Mouse (Mus musculus) frontal cortex, postnatal 36 days (tissue): ENCODE results near the gene Bax.
A peak's percentile ranks its signal among the peaks of the same experiment; 100 is the strongest.

ENCODE experiments used
- DNase-seq, 2 experiments: peaks; one replicate each; pipeline ENCODE4 v3.0.0; 2022; ENCODE audit warnings: low spot score in 2 of 2

Gene Bax

DNA sequence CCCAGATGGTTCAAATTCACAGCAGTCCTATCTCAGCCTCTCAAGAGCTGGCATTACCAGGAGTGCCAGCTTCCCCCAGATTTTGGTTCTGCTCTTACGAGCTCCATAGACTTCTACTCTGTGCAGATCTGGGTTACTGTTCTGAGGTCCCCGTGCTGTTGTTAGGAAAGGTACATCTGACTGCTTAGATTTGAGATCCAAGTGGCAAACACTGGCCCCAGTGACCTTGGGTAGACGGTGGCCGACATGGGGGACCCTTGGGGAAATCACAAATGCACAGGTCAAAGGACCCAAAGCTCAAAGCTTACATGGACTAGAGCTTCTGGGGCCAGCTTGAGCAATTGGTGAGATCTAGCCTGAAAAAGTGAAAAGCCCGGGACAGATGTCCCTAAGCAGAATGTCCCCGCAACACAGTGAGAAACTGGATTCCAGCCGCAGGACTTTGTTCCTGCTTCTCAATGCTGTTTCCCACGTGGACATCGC, 9.9 kb downstream of the Bax start:
- no peak for DNase-seq

DNA sequence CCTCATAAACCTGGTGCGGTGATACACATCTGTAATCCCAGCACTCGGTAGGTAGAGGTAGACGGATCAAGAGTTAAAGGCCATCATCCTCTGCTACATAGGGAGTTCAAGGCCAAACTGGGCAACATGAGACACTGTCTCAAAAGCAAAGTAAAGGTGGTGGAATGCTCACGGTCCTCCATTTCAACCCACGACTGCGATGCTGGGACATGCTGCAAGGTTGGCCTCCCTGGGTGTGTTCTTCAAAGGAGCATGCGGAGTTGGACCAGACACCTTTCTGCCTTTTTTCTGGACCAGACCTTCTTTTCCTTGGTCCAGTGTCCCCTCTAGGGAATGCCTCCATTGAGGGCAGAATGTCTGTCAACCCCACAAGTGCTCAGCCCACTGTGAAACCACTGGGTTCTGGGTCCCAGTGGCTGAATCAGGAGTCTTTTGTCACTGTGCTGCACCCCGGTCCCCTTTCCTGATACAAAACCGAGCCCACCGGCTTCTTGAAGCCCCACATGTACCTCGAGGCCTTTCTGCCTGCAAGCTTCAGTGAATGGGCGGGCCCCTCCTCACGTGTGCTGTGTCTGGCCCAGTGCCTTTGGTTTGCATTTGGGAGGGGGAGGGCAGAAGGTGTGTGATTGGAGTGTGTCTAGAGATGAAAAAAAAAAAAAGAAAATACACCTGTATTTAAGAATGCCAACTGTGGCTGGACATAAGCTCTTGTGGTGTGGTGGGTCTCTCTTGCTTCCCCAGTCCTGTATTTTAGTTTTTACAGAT, 10.6 kb downstream of the Bax start:
- no peak for DNase-seq

DNA sequence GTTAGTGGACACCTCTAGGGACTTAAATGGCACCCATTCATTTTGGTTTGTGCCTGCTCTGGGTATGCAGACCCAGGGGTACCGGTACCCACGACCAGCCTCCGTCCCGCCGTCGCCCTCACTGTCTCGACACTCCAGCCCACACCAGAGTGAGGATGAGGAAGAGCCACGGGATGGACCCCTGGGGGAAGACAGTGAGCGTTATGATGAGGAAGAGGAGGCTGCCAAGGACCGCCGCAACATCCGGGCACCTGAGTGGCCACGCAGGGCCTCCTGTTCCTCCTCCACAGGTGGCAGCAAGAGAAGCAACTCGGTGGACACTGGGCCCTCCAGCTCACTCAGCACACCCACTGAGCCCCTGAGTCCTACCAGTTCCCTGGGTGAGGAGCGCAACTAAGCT, 11.7 kb downstream of the Bax start:
- no peak for DNase-seq

GRCm38 (mm10) chr7:45451344-45451982, 15.2 kb downstream of the Bax start:
- DNase-seq = peak; percentile 91

DNA sequence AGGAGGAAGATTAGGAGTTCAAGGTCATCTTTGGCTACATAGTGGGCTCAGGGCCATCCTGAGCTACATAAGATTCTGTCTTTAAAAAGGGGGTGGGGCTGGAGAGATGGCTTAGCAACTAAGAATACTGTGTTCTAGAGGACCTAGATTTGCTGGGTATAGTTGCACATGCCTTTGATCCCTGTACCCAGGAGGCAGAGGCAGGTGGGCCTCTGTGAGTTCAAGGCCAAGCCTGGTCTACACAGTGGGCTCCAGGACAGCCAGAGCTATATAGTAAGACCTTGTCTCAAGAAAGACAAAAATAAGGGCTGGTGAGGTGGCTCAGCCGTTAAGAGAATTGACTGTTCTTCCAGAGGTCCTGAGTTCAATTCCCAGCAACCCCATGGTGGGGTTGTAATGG, 16.7 kb downstream of the Bax start:
- no peak for DNase-seq

DNA sequence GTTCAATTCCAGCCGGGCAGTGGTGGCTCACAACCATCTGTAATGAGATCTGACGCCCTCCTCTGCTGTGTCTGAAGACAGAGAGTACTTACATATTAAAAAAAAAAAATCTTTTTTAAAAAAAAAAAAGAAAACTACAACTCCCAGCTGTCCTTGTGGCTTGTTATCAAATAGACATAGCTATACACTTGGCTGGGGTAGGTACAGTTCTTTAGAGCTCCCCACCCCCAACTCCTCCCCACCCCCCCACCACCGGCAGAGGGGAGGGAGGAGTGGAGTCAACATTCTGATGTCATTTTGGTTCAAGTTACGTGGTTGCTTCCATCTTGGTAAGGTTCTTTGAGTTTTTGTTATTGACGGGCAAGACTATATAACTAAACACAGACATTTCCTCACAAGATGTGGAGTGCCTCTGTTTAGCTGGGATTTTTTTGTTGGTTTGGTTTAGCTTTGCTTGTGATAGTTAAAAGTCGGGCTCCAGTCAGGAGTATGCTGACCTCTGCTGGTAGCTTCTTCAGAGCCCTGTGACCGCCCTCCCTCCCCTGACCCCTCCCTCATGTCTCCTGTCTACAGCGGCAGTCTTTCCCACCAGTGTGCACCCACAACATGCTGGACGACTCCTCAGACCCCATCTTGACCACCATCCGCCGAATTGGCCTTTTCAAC, 19.2 kb downstream of the Bax start:
- DNase-seq = no peak

- DNase-seq = no peak
These were observed 20.1 kb downstream of the Bax start for GRCm38 (mm10) chr7:45446589-45446988.

DNA sequence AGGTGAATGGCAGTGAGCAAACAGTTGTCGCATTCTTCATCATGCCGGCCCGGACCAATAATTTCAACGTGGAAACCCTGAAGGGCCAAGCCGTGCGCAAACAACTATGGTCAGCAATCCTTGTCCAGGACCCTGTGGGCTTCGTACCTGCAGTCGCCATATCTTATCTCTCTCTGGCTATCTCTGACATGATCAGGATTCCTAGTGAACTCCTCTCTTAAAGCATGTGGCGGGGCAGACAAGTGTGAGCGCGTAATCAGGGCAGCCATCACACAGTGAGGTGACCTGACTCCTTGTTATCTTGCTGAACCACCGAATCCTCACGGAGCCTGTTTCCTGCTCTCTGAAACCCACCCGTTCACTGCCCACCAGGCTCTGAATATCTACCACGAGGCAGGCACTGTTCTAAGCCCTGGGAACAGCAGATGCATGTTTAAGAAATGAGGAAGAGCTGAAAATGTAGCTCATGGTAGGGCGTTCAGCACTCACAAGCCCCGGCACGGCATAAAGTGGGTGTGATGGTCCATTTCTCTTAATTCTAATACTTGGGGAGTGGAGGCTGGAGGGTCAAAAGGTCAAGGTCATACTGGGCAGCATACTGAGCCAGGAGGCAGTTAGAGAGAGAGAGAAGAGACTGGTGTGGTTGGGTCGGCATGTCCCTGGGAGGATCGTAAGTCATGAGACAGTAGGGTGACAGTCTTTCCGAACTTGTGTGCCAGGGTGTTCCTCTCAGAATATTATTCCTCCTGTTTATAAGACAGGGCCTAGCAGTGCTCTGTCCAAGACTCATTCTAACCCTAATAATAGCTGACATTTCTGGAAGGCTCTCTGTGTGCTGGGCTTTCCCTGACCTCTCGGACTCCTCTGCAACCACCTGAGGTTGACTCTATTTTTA, 22.9 kb downstream of the Bax start:
- no peak for DNase-seq

DNA sequence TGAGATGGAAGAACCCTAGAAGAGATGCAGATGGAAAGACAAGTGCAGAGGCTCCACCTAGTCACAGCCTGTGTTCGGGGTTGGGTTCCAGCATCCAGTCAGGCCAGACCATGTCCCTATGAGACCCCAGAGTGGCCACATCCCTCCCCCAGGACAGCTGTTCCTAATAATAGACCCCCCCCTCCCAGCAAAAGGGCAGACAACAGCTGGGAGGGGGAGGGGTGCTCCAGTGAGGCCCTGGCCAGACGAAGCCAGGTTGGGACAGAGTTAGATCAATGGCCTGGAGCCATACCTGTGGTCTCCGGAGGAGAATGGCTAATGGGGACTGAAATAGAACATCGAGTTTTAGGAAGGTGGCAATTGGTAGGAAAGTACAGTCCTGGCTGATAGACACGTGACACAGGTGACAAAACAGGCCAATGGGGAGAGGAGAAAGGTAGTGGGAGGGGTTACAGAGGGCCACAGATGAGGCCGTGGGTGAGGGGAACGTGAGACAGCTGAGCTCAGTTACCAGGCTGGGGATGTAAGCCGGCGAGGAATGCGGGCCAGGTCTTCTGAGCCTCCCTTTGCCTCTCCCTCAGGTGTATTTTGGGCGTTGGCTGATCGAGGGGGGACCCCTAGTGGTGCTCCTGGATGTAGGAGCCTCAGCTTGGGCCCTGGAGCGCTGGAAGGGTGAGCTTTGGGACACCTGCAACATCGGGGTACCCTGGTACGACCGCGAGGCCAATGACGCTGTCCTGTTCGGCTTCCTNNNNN, 29.0 kb downstream of the Bax start, which contains the start of gene Ruvbl2:
TSS of gene Ruvbl2 (minus strand) at position 576 of the 756 bp plus-strand sequence.
- no peak for DNase-seq

GRCm38 (mm10) chr7:45437046-45437445, 29.7 kb downstream of the Bax start:
- DNase-seq = no peak

- DNase-seq = no peak
These were observed 30.3 kb downstream of the Bax start for GRCm38 (mm10) chr7:45436444-45436843.

GRCm38 (mm10) chr7:45435038-45435437, 31.7 kb downstream of the Bax start:
- DNase-seq = no peak

DNA sequence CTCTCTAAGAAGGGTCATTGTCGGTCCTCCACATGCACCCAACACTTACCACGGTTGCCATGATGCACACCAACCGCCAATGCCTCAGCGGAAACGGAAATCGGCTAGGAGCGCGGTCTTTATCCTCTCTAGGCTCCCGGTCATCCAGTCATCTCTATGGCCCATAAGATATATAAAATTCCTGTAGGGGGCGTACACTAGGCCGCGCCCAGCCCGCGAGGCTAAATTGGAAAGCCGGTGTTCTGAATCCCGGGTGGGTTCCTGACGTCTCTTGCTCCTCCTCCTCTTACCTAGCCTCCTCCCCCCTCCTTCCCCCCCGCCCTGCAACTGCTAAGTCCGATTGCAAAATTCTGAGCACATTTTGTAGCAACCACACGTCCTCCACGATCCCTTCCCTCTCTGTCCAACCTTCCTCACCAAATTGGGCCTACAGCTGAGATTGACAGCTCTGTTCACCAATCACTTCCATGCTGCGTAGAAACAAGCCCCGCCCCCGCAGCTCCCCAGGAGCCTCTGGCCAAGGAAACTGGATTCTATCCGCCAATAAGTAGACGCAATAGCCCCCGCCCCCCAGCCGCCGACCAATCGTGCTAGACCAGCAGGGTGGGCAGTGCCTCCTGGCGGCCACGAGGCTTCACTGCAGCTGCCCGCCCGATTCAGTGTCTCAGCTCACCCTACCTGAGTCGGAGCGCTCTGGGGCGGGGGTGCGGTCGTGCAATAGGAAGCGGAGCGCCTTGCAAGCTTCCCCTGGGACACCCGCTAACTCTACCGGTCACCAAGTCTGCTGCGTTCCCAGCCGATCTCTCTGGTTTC, 32.3 kb downstream of the Bax start, which contains the start of gene Gys1:
TSS of gene Gys1 (plus strand) at position 642 of the 813 bp plus-strand sequence.
- peak; percentile 100 for DNase-seq

GRCm38 (mm10) chr7:45433835-45434202, 32.9 kb downstream of the Bax start:
- DNase-seq = no peak

GRCm38 (mm10) chr7:45426556-45426955, 40.1 kb downstream of the Bax start:
- no peak for DNase-seq

GRCm38 (mm10) chr7:45421194-45421593, 45.5 kb downstream of the Bax start:
- no peak for DNase-seq

DNA sequence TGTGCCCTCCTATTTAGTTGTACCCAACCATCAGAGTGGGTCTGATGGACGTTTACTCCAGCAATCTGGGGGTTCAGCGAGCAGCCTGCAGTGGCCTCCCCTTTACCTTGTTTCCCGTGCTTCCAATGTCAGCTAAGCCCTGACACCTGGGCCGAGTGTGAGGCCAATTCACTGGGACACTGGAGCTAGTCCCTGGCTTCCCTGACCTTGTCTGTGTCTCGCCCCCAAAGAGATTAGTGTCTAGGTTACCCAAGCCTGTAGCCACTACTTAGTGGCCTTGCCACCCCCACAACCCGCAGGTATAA, 46.1 kb downstream of the Bax start, which contains the start of gene Lhb:
TSS of gene Lhb (plus strand) at position 206 of the 305 bp plus-strand sequence.
- DNase-seq = no peak

- no peak for DNase-seq
These were observed 46.7 kb downstream of the Bax start for GRCm38 (mm10) chr7:45419859-45420614.

DNA sequence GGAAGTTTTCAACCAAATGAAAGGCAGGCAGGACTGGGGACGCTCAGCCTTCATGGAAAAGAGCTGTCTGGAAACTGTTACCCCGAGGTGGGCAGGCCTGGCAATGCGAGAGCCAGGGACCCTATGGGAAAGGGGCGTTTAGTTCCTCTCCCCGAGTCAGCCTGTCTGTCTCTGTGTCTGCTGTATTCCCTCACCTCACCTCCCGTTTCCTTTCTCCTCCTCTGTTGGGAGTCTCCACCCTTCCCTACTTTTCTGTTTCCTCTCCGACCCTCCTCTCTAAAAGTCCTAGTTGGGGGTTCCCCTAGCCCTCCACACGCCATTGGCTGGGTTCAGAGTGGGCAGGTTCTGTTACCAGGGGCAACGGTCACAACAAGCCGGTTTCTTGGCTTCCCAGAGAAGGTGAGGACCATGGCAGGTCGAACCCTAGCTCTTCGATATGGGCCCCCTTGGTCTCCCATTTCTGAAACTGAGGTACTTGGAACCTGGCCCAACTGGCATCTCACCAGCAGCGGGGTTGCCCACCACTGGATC, 48.7 kb downstream of the Bax start:
- no peak for DNase-seq
